Comparison of ENCODE assay signal across 11 mouse cellular contexts in genomic region chr15:27619683-27620082, GRCm38 (mm10). TPM values are rescaled to one million over a fixed set of nuclear protein-coding genes. Genes with fewer than 3 reads are reported as not detected.
DNase-seq lines count a peak whose midpoint lies in the region; ATAC-seq lines count a peak whose summit lies in the region.
"Had no signal": no experiment of that assay in that cellular context is flagged by ENCODE, and none has a peak within 500 bp of the region (broad histone marks: within the 10 kb centered on the region; RNA-seq: fewer than 3 reads in every experiment).

No protein-coding gene starts in this region.

- H3K9me3 ChIP-seq in heart, embryonic 15.5 days (replicated peaks) = no peaks in the 10 kb centered on the region
- H3K9me3 ChIP-seq in stomach, embryonic 16.5 days (replicated peaks; ENCODE audit: control insufficient read depth, low read length) = no peaks in the 10 kb centered on the region
- H3K9me3 ChIP-seq: embryonic facial prominence, embryonic 15.5 days had no signal

- peak overlapping the region; percentile 81 for H3K27ac ChIP-seq in heart, embryonic 15.5 days
- no peak overlapping the region for H3K27ac ChIP-seq in stomach, embryonic 16.5 days (ENCODE audit: low read length)
- H3K27ac ChIP-seq: embryonic facial prominence, embryonic 15.5 days had no signal

- WGBS in heart, embryonic 15.5 days = 66% methylated on average over 3 of the region's 3 CpGs
- 58% methylated on average over 3 of the region's 3 CpGs for WGBS in stomach, embryonic 16.5 days

- H3K9ac ChIP-seq in heart, embryonic 15.5 days = no peak overlapping the region
- no peak overlapping the region for H3K9ac ChIP-seq in stomach, embryonic 16.5 days (ENCODE audit: low read length)
- H3K9ac ChIP-seq: embryonic facial prominence, embryonic 15.5 days had no signal

- ATAC-seq in heart, embryonic 15.5 days (replicated peaks; ENCODE audit: insufficient number of reproducible peaks, insufficient read depth, low FRiP score, low read depth) = no peak
- peak; percentile 64 for ATAC-seq in stomach, embryonic 16.5 days (ENCODE audit: insufficient read depth, low FRiP score)
- ATAC-seq: forebrain, embryonic 16.5 days had no signal

- no peak for DNase-seq in heart, adult 18-20 months
- DNase-seq in kidney, adult 11 months = peak; percentile 81
- DNase-seq in kidney, postnatal 36 days = peak; percentile 73 to 80
- DNase-seq in right cerebral cortex, postnatal 36 days (ENCODE audit: low spot score in 2 of 2) = no peak
- DNase-seq in thymus, postnatal 4 days = no peak
- DNase-seq: lung, adult 2 months had no signal

- H3K4me3 ChIP-seq in heart, embryonic 15.5 days = no peak overlapping the region
- no peak overlapping the region for H3K4me3 ChIP-seq in stomach, embryonic 16.5 days (replicated peaks; ENCODE audit: low read length)
- H3K4me3 ChIP-seq: embryonic facial prominence, embryonic 15.5 days had no signal

- peaks cover 21% of the 10 kb centered on the region for H3K36me3 ChIP-seq in heart, embryonic 15.5 days
- peaks cover 8% of the 10 kb centered on the region for H3K36me3 ChIP-seq in stomach, embryonic 16.5 days (ENCODE audit: control insufficient read depth, insufficient read depth, low read length)

- no peak overlapping the region for H3K4me2 ChIP-seq in heart, embryonic 15.5 days
- no peak overlapping the region for H3K4me2 ChIP-seq in stomach, embryonic 16.5 days (ENCODE audit: low read depth, low read length)
- H3K4me2 ChIP-seq: embryonic facial prominence, embryonic 15.5 days; midbrain, embryonic 11.5 days had no signal

- peaks cover 40% of the 10 kb centered on the region for H3K4me1 ChIP-seq in heart, embryonic 15.5 days (replicated peaks)
- H3K4me1 ChIP-seq in stomach, embryonic 16.5 days (ENCODE audit: control insufficient read depth, insufficient read depth, low read length) = peaks cover 3% of the 10 kb centered on the region; the same call in 1 of the 2 replicates

- H3K27me3 ChIP-seq in heart, embryonic 15.5 days = no peaks in the 10 kb centered on the region
- no peaks in the 10 kb centered on the region for H3K27me3 ChIP-seq in stomach, embryonic 16.5 days (ENCODE audit: control insufficient read depth, insufficient read depth, low read length)
- H3K27me3 ChIP-seq: embryonic facial prominence, embryonic 15.5 days had no signal

RNA-seq across cellular contexts. Expression of gene Otulin, which starts 10.8 kb away (rescaled TPM):
- 24.3 and 24.9 TPM in 2 replicates for polyA plus RNA-seq in heart, embryonic 15.5 days (2015; fragmentation: Nextera tagmentation; extraction: Ambion mirVana)
- total RNA-seq in heart, adult 18-20 months (2021) = 10 to 100 TPM; 26.6 to 26.8 TPM
- 9.3 and 11.0 TPM in 2 replicates for polyA plus RNA-seq in stomach, embryonic 16.5 days (2015; fragmentation: Nextera tagmentation; extraction: Ambion mirVana)

Comparison
In these comparisons a context has a peak if more than half of its experiments do, and no peak if none do; other contexts are left out.
1. DNase-seq: peak in kidney, adult 11 months (single experiment) and kidney, postnatal 36 days (2 of 2); none in heart, adult 18-20 months (0 of 2), right cerebral cortex, postnatal 36 days (0 of 2) and thymus, postnatal 4 days (single experiment).